ENCODE assay signal across 10 mouse cellular contexts in the genomic region with DNA sequence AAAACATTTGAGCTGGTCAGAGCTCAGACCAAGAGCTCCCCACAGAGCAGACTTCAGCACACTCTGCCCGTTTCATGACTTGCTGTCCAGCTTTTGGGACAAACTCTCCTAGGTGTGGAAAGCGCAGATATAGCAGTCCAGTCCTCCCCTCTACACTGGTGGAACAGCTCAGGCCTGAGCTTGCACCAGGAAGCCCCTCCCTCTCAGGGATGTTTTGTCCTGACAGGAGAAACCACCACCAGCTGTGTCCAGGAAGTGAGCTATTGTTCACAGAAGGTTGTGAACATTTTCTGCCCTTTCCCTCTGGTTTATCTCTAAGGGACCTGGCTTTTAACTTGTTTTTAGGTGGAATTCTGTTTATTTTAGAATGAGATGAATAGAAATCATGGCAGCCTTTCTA. TPM values are rescaled to one million over a fixed set of nuclear protein-coding genes. Genes with fewer than 3 reads are reported as not detected.
A peak's percentile ranks its signal among the peaks of the same experiment; 100 is the strongest.
DNase-seq lines count a peak whose midpoint lies in the region; ATAC-seq lines count a peak whose summit lies in the region.
"Had no signal": no experiment of that assay in that cellular context is flagged by ENCODE, and none has a peak within 500 bp of the region (broad histone marks: within the 10 kb centered on the region; RNA-seq: fewer than 3 reads in every experiment).

No protein-coding gene starts in this region.

- intact Hi-C loops in heart, postnatal 25 days (cut with DNase I): loop anchor here (2.0 kb wide), 2 partner anchors 15 to 23 kb away; no protein-coding TSS in a partner anchor

- H3K36me3 ChIP-seq in midbrain, embryonic 10.5 days: peaks cover 9% of the 10 kb centered on the region
- no peaks in the 10 kb centered on the region for H3K36me3 ChIP-seq in midbrain, embryonic 14.5 days (ENCODE audit: control insufficient read depth, insufficient read depth, low read length)
- no peaks in the 10 kb centered on the region for H3K36me3 ChIP-seq in hindbrain, embryonic 15.5 days
- no peaks in the 10 kb centered on the region for H3K36me3 ChIP-seq in stomach, embryonic 16.5 days (ENCODE audit: control insufficient read depth, insufficient read depth, low read length)

- no peak overlapping the region for H3K4me2 ChIP-seq in midbrain, embryonic 14.5 days (ENCODE audit: low read length)
- no peak overlapping the region for H3K4me2 ChIP-seq in hindbrain, embryonic 15.5 days
- H3K4me2 ChIP-seq in stomach, embryonic 16.5 days (ENCODE audit: low read depth, low read length): no peak overlapping the region

- no peak overlapping the region for H3K9ac ChIP-seq in midbrain, embryonic 14.5 days (replicated peaks; ENCODE audit: low read length)
- no peak overlapping the region for H3K9ac ChIP-seq in hindbrain, embryonic 15.5 days
- no peak overlapping the region; the same call in 1 of the 2 replicates for H3K9ac ChIP-seq in stomach, embryonic 16.5 days (ENCODE audit: low read length)

- H3K27me3 ChIP-seq in midbrain, embryonic 10.5 days (ENCODE audit: low read depth, poor library complexity, severe bottlenecking): no peaks in the 10 kb centered on the region
- no peaks in the 10 kb centered on the region for H3K27me3 ChIP-seq in midbrain, embryonic 14.5 days (ENCODE audit: control insufficient read depth, insufficient read depth, low read length)
- H3K27me3 ChIP-seq in hindbrain, embryonic 15.5 days: no peaks in the 10 kb centered on the region
- H3K27me3 ChIP-seq in stomach, embryonic 16.5 days (ENCODE audit: control insufficient read depth, insufficient read depth, low read length): no peaks in the 10 kb centered on the region

- H3K27ac ChIP-seq in midbrain, embryonic 10.5 days (replicated peaks): peak overlapping the region; percentile 29
- H3K27ac ChIP-seq in midbrain, embryonic 14.5 days (replicated peaks; ENCODE audit: low read depth, low read length): no peak overlapping the region
- 0 out of 2 replicates have a peak overlapping the region, but pooled peaks have one; percentile 10 for H3K27ac ChIP-seq in hindbrain, embryonic 15.5 days (replicated peaks)
- peak overlapping the region; percentile 57 for H3K27ac ChIP-seq in stomach, embryonic 16.5 days (ENCODE audit: low read length)

- H3K9me3 ChIP-seq in midbrain, embryonic 10.5 days (replicated peaks): no peaks in the 10 kb centered on the region
- no peaks in the 10 kb centered on the region for H3K9me3 ChIP-seq in midbrain, embryonic 14.5 days (ENCODE audit: control insufficient read depth, low read length)
- H3K9me3 ChIP-seq in hindbrain, embryonic 15.5 days: no peaks in the 10 kb centered on the region
- no peaks in the 10 kb centered on the region for H3K9me3 ChIP-seq in stomach, embryonic 16.5 days (replicated peaks; ENCODE audit: control insufficient read depth, low read length)

- peaks cover 66% of the 10 kb centered on the region for H3K4me1 ChIP-seq in midbrain, embryonic 10.5 days
- peaks cover 20% of the 10 kb centered on the region for H3K4me1 ChIP-seq in midbrain, embryonic 14.5 days (ENCODE audit: control insufficient read depth, insufficient read depth, low read length)
- peaks cover 57% of the 10 kb centered on the region for H3K4me1 ChIP-seq in hindbrain, embryonic 15.5 days (replicated peaks)
- peaks cover 41% of the 10 kb centered on the region for H3K4me1 ChIP-seq in stomach, embryonic 16.5 days (ENCODE audit: control insufficient read depth, insufficient read depth, low read length)

- no peak overlapping the region for H3K4me3 ChIP-seq in midbrain, embryonic 10.5 days
- no peak overlapping the region for H3K4me3 ChIP-seq in midbrain, embryonic 14.5 days (replicated peaks; ENCODE audit: low read depth, low read length)
- no peak overlapping the region for H3K4me3 ChIP-seq in hindbrain, embryonic 15.5 days
- no peak overlapping the region for H3K4me3 ChIP-seq in stomach, embryonic 16.5 days (replicated peaks; ENCODE audit: low read length)

- peak; percentile 62 for DNase-seq in heart, adult 8-10 months (ENCODE audit: low spot score)
- no peak for DNase-seq in heart, postnatal 25 days (ENCODE audit: low spot score)
- DNase-seq in midbrain, embryonic 10.5 days (ENCODE audit: low spot score): no peak
- no peak for DNase-seq in midbrain, embryonic 14.5 days
- no peak for DNase-seq in frontal cortex, adult 2 months (ENCODE audit: extremely low spot score in 1 of 2, low spot score in 1 of 2)
- no peak for DNase-seq in testis, postnatal 14 days (ENCODE audit: low spot score)
- DNase-seq: adrenal gland, postnatal 25 days; spleen, adult 18-20 months had no signal

- no peak for ATAC-seq in midbrain, embryonic 14.5 days (ENCODE audit: low FRiP score, low TSS enrichment)
- no peak for ATAC-seq in hindbrain, embryonic 15.5 days (ENCODE audit: low FRiP score, low read depth)
- ATAC-seq in stomach, embryonic 16.5 days (ENCODE audit: insufficient read depth, low FRiP score): no peak

- WGBS in midbrain, embryonic 10.5 days: 68% methylated on average over 2 of the region's 2 CpGs
- WGBS in midbrain, embryonic 14.5 days: 64% methylated on average over 2 of the region's 2 CpGs
- WGBS in hindbrain, embryonic 15.5 days: 80% methylated on average over 2 of the region's 2 CpGs
- 52% methylated on average over 2 of the region's 2 CpGs for WGBS in stomach, embryonic 16.5 days

RNA-seq across cellular contexts. Expression of a gene that starts 51.1 kb away (rescaled TPM):
- total RNA-seq in heart, adult 8-10 months (2022): under 1 TPM in 1 of 4 experiments, not detected in 3; 0.24 TPM
- total RNA-seq in heart, postnatal 25 days (2021): not detected
- polyA plus RNA-seq in midbrain, embryonic 10.5 days (2016; fragmentation: Nextera tagmentation; extraction: Ambion mirVana): 0.86 and 1.2 TPM in 2 replicates
- 0.88 and 1.1 TPM in 2 replicates for polyA plus RNA-seq in midbrain, embryonic 14.5 days (2014; fragmentation: Nextera tagmentation; extraction: Ambion mirVana)
- polyA plus RNA-seq in hindbrain, embryonic 15.5 days (2015; fragmentation: Nextera tagmentation; extraction: Ambion mirVana): 1.5 TPM in 2 replicates
- 1.1 and 1.9 TPM in 2 replicates for polyA plus RNA-seq in stomach, embryonic 16.5 days (2015; fragmentation: Nextera tagmentation; extraction: Ambion mirVana)
- polyA plus RNA-seq in frontal cortex, adult 2 months (2012; rRNA removed): 0.55 and 1.0 TPM in 2 replicates
- total RNA-seq: adrenal gland, postnatal 25 days had no signal
